Mouse (Mus musculus) hindbrain, embryonic 16.5 days (tissue): Measurements from ENCODE around the gene Foxe3. TPM values are rescaled to one million over a fixed set of nuclear protein-coding genes. Genes with fewer than 3 reads are reported as not detected.

Experiments
- polyA plus RNA-seq: library from polyadenylated mRNA; unstranded; fragments of >200 nt; fragmentation: Nextera tagmentation; extraction: Ambion mirVana; gene quantifications from 2 replicates; pipeline ENCODE4 v1.2.1, GENCODE M21; 2015

Gene Foxe3
- polyA plus RNA-seq, 1 experiment from 2014 or later, result not detected

Other genes with a start within 250 kb of the Foxe3 start
- gene Gm12830, start 104.3 kb downstream of the Foxe3 start, polyA plus RNA-seq, result not detected in 2 replicates
- 0.05 and 0.07 TPM in 2 replicates for gene Foxd2, start 17.1 kb downstream of the Foxe3 start, polyA plus RNA-seq
- gene Cmpk1, start 61.2 kb upstream of the Foxe3 start, polyA plus RNA-seq, result 187 and 190 TPM in 2 replicates
- gene Stil, start 74.1 kb upstream of the Foxe3 start, polyA plus RNA-seq, result 2.0 and 2.4 TPM in 2 replicates
- 1.2 and 2.0 TPM in 2 replicates for gene Tal1, start 130.4 kb upstream of the Foxe3 start, polyA plus RNA-seq
- gene Pdzk1ip1, start 162.7 kb upstream of the Foxe3 start, polyA plus RNA-seq, result 2.3 and 3.0 TPM in 2 replicates
- gene Cyp4x1, start 208.3 kb upstream of the Foxe3 start, polyA plus RNA-seq, result 11.6 and 11.8 TPM in 2 replicates